Mouse (Mus musculus) liver, adult 2 months (tissue): Measurements from ENCODE around the gene Nr4a3.

Experiments used
- CTCF ChIP-seq: fragments of 200-500 bp; IDR thresholded peaks from 2 replicates; pipeline ENCODE4 v1.5.1; 2011; ENCODE audit warnings: low read depth, low read length, control low read depth
- POLR2A ChIP-seq: fragments of 200-500 bp; IDR thresholded peaks from 2 replicates; pipeline ENCODE4 v1.6.1; 2011; ENCODE audit warnings: low read length, control low read depth; ENCODE audit not compliant: insufficient read depth; ENCODE audit errors: extremely low read depth

DNA sequence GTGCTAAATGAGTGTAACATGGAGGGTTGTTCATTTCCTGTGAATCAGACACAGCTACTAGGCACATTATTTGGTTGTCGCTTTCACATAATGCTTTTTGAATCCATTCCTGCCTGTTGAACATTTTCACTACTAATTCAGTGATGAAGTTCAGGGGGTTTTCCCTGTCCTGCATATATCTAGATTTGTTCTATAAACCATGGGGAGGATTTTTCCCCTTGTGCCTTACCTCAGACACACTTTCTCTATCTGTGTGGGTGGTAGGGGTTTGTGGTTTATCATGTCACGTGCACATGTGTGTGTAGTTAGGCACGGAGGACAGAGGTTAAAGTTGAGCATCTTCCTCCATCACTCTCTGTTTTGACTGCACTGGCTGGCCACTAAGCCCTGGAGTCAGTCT, 32.7 kb upstream of the Nr4a3 start:
- TF ChIP-seq POLR2A = no peak
- TF ChIP-seq CTCF = no peak
